Mouse (Mus musculus): ENCODE results near the gene Srsf10.

DNA sequence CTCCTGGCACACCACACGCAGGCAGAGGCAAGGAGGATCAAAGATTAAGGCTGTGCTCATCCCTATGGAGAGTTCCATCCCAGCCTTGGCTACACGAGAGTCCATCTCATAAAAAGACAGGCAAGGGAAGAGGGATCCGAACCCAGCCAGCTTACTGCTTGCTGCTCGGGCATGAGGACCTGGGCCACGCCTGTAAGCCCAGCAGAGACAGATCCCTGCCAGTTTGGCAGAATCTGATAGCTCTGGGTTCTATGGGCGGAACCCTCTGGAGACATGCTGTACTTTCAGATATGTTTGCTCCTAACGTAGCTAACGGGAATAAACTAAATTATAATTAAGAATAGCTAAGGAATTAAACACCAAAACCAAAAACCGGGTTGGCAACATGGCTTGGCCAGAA is 3.6 kb upstream of the Srsf10 start:
- TF ChIP-seq CTCF (IDR thresholded peaks at IDR 0.05; ENCODE audit: extremely low read depth, insufficient read depth, insufficient read length, insufficient replicate concordance) = no peak
- no peak for TF ChIP-seq POLR2A (IDR thresholded peaks at IDR 0.05; ENCODE audit: low read depth, low read length)
